Mouse (Mus musculus) frontal cortex, postnatal 36 days (tissue): ENCODE measurements around the gene Cradd.

ENCODE experiments used
- DNase-seq, 2 experiments: peaks; one replicate each; pipeline ENCODE4 v3.0.0; 2022; ENCODE audit warnings: low spot score in 2 of 2

Cradd gene

GRCm38 (mm10) chr10:95156410-95156809 lies 167.5 kb downstream of the Cradd start:
- no peak for DNase-seq

- DNase-seq = no peak
Measured at GRCm38 (mm10) chr10:95154675-95155074, 169.3 kb downstream of the Cradd start.

- no peak for DNase-seq
Measured at GRCm38 (mm10) chr10:95153224-95153623, 170.7 kb downstream of the Cradd start.

GRCm38 (mm10) chr10:95152503-95152989 lies 171.4 kb downstream of the Cradd start:
- DNase-seq = no peak

GRCm38 (mm10) chr10:95151012-95151768 lies 172.7 kb downstream of the Cradd start:
- no peak for DNase-seq

- DNase-seq = no peak
Measured at GRCm38 (mm10) chr10:95149666-95150065, 174.3 kb downstream of the Cradd start.

GRCm38 (mm10) chr10:95148641-95149040 lies 175.3 kb downstream of the Cradd start:
- DNase-seq = no peak

- DNase-seq = no peak
Measured at GRCm38 (mm10) chr10:95147136-95147901, 176.6 kb downstream of the Cradd start.

- DNase-seq = no peak
Measured at GRCm38 (mm10) chr10:95146491-95146890, 177.4 kb downstream of the Cradd start.

- no peak for DNase-seq
Measured at GRCm38 (mm10) chr10:95145204-95145926, 178.6 kb downstream of the Cradd start.

- no peak for DNase-seq
Measured at GRCm38 (mm10) chr10:95144414-95145130, 179.4 kb downstream of the Cradd start.

GRCm38 (mm10) chr10:95143446-95144114 lies 180.4 kb downstream of the Cradd start:
- no peak for DNase-seq

GRCm38 (mm10) chr10:95142844-95143435 lies 181.0 kb downstream of the Cradd start:
- DNase-seq = peak; percentile 58 to 65

- DNase-seq = no peak
Measured at GRCm38 (mm10) chr10:95141075-95141474, 182.9 kb downstream of the Cradd start.

- no peak for DNase-seq
Measured at GRCm38 (mm10) chr10:95140191-95140590, 183.7 kb downstream of the Cradd start.

GRCm38 (mm10) chr10:95139645-95140044 lies 184.3 kb downstream of the Cradd start:
- no peak for DNase-seq

- no peak for DNase-seq
Measured at GRCm38 (mm10) chr10:95133057-95133456, 190.9 kb downstream of the Cradd start.
